Mouse (Mus musculus): ENCODE measurements around the gene Ppp4r4.

DNA sequence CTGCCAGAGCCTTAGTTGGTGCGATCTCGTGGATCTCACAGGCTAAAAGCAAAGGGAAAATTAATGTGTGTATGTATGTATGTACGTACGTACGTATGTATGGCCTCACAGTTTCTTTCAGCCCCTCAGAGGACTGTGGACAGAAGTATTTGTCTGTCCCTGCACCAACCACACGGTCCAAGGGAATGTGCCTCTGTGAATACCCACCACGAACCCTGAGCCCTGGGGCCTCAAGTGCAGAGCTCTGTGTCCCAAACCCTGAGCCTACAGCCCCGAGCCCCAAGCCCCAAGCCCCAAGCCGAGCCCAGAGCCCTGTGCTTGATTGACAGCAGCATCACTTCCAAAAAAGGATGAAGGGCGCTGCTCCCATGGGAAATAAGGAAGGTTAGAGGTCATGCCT, 125.9 kb downstream of the Ppp4r4 start:
- TF ChIP-seq TAL1 (conservative IDR thresholded peaks at IDR 0.05; ENCODE audit: low read depth, low read length) (no peak), CTCF (IDR thresholded peaks at IDR 0.05; ENCODE audit: low read depth, low read length) (no peak)
